Mouse (Mus musculus) lung, postnatal 25 days (tissue): ENCODE results near the gene Nacc1.
"Not testable (repeated sequence)": the region's sequence is repeated elsewhere in the genome, so short reads cannot be mapped to it uniquely, and the experiment has no call there.

Experiments used
- DNase-seq: peaks from one replicate; pipeline ENCODE4 v3.0.0; 2022; ENCODE audit warnings: low spot score

Gene Nacc1

GRCm38 (mm10) chr8:84639162-84640009 lies 48.3 kb downstream of the Nacc1 start:
- DNase-seq, result peak; percentile 92

GRCm38 (mm10) chr8:84638555-84639161 lies 49.0 kb downstream of the Nacc1 start:
- DNase-seq, result no peak

- no peak for DNase-seq
Measured at GRCm38 (mm10) chr8:84637946-84638554, 49.6 kb downstream of the Nacc1 start.

GRCm38 (mm10) chr8:84636051-84636691 lies 51.5 kb downstream of the Nacc1 start:
- peak; percentile 48 for DNase-seq

GRCm38 (mm10) chr8:84635397-84636050 lies 52.1 kb downstream of the Nacc1 start:
- no peak for DNase-seq

GRCm38 (mm10) chr8:84634849-84635304 lies 52.8 kb downstream of the Nacc1 start:
- no peak for DNase-seq

GRCm38 (mm10) chr8:84633841-84634584 lies 53.6 kb downstream of the Nacc1 start:
- no peak for DNase-seq

- no peak for DNase-seq
Measured at GRCm38 (mm10) chr8:84631813-84632212, 55.8 kb downstream of the Nacc1 start.

GRCm38 (mm10) chr8:84630145-84630544 lies 57.5 kb downstream of the Nacc1 start:
- no peak for DNase-seq

GRCm38 (mm10) chr8:84629586-84629985 lies 58.1 kb downstream of the Nacc1 start:
- no peak for DNase-seq

GRCm38 (mm10) chr8:84623425-84623824 lies 64.2 kb downstream of the Nacc1 start:
- DNase-seq, result not testable (repeated sequence)

GRCm38 (mm10) chr8:84621102-84621625 lies 66.5 kb downstream of the Nacc1 start:
- no peak for DNase-seq
